Mouse (Mus musculus): ENCODE results near the gene Flnb. TPM values are rescaled to one million over a fixed set of nuclear protein-coding genes. Genes with fewer than 3 reads are reported as not detected.
A peak's percentile ranks its signal among the peaks of the same experiment; 100 is the strongest.

Gene Flnb
- polyA plus RNA-seq (2014; fragmentation: Nextera tagmentation; extraction: Ambion mirVana), result 7.0 and 9.0 TPM in 2 replicates

- Histone ChIP-seq H3K4me2 (ENCODE audit: low read depth, low read length) (peak within 1 kb of the TSS; percentile 93), H3K9ac (replicated peaks; ENCODE audit: low read depth, low read length) (peak within 1 kb of the TSS; percentile 80), H3K36me3 (ENCODE audit: control insufficient read depth, insufficient read depth, low read length) (no peaks in the 10 kb centered on the region), H3K27me3 (ENCODE audit: control insufficient read depth, insufficient read depth, low read length) (peaks cover 2% of the 10 kb centered on the region; the same call in 1 of the 2 replicates), H3K9me3 (ENCODE audit: control insufficient read depth, low read length) (no peaks in the 10 kb centered on the region), H3K4me3 (ENCODE audit: low read depth, low read length) (peak within 1 kb of the TSS; percentile 83), H3K27ac (ENCODE audit: low read depth, low read length) (peak within 1 kb of the TSS; percentile 75), H3K4me1 (ENCODE audit: control insufficient read depth, insufficient read depth, low read length) (peaks cover 28% of the 10 kb centered on the region)
- ATAC-seq (ENCODE audit: low read depth), result peak; percentile 97
- under 1% methylated on average over 49 of the region's 49 CpGs for WGBS
Measured at GRCm38 (mm10) chr14:7817770-7818462, at the start of gene Flnb. Gene Flnb (plus strand): TSS chr14:7817957.

DNA sequence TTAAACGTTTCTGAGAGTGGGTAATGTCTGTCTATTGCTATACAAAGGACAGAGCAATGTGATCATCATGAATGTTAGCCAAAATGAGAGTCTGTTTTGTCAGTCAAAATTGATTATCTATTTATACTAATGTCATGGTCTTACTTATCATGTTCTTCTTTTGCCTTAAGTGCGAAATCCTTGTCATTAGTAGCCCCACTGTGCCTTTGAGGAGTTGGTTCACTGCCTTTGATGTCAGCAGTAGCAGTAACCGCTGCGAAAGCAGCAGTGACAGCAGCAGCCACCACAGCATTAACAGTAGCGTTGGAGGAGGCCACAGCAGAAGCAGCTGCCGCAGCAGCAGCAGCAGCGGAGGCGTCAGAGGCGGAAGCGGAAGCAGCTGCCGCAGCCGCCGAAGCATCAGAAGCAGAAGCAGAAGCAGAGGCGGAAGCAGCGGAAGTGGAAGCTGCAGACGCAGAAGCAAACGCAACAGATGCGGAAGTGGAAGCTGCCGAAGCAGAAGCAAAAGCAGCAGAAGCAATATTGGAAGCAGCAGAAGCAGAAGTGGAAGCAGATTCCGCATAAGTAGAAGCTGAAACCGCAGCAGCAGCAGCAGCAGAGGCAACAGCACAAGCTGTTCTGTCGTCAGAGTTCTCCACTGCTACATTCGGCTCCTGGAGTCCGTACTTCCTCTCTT lies 43.9 kb upstream of the Flnb start:
- Histone ChIP-seq H3K36me3 (ENCODE audit: control insufficient read depth, insufficient read depth, low read length) (no peaks in the 10 kb centered on the region), H3K4me3 (ENCODE audit: low read depth, low read length) (peak overlapping the region; percentile 32), H3K4me1 (ENCODE audit: control insufficient read depth, insufficient read depth, low read length) (no peaks in the 10 kb centered on the region), H3K4me2 (ENCODE audit: low read depth, low read length) (peak overlapping the region; percentile 35), H3K9ac (replicated peaks; ENCODE audit: low read depth, low read length) (peak overlapping the region; percentile 8; the same call in 1 of the 2 replicates), H3K27ac (ENCODE audit: low read depth, low read length) (peak overlapping the region; percentile 40; the same call in 1 of the 2 replicates), H3K9me3 (ENCODE audit: control insufficient read depth, low read length) (no peaks in the 10 kb centered on the region), H3K27me3 (ENCODE audit: control insufficient read depth, insufficient read depth, low read length) (no peaks in the 10 kb centered on the region)
- ATAC-seq (ENCODE audit: low read depth), result peak; percentile 91
- 41% methylated on average over 24 of the region's 24 CpGs for WGBS

GRCm38 (mm10) chr14:7786073-7786472 lies 31.7 kb upstream of the Flnb start:
- Histone ChIP-seq H3K4me2 (ENCODE audit: low read depth, low read length) (no peak overlapping the region), H3K4me1 (ENCODE audit: control insufficient read depth, insufficient read depth, low read length) (no peaks in the 10 kb centered on the region; the same call in 1 of the 2 replicates), H3K36me3 (ENCODE audit: control insufficient read depth, insufficient read depth, low read length) (no peaks in the 10 kb centered on the region), H3K27ac (ENCODE audit: low read depth, low read length) (no peak overlapping the region), H3K9me3 (ENCODE audit: control insufficient read depth, low read length) (no peaks in the 10 kb centered on the region), H3K27me3 (ENCODE audit: control insufficient read depth, insufficient read depth, low read length) (no peaks in the 10 kb centered on the region), H3K9ac (replicated peaks; ENCODE audit: low read depth, low read length) (no peak overlapping the region), H3K4me3 (ENCODE audit: low read depth, low read length) (no peak overlapping the region)
- 38% methylated on average over 13 of the region's 13 CpGs for WGBS
- ATAC-seq (ENCODE audit: low read depth), result no peak

GRCm38 (mm10) chr14:7789266-7790030 lies 28.3 kb upstream of the Flnb start:
- no peak for ATAC-seq (ENCODE audit: low read depth)
- Histone ChIP-seq H3K4me1 (ENCODE audit: control insufficient read depth, insufficient read depth, low read length) (peaks cover 8% of the 10 kb centered on the region; the same call in 1 of the 2 replicates), H3K4me2 (ENCODE audit: low read depth, low read length) (no peak overlapping the region), H3K4me3 (ENCODE audit: low read depth, low read length) (no peak overlapping the region), H3K27me3 (ENCODE audit: control insufficient read depth, insufficient read depth, low read length) (no peaks in the 10 kb centered on the region), H3K36me3 (ENCODE audit: control insufficient read depth, insufficient read depth, low read length) (no peaks in the 10 kb centered on the region), H3K9ac (replicated peaks; ENCODE audit: low read depth, low read length) (no peak overlapping the region), H3K9me3 (ENCODE audit: control insufficient read depth, low read length) (no peaks in the 10 kb centered on the region), H3K27ac (ENCODE audit: low read depth, low read length) (no peak overlapping the region)
- WGBS, result 78% methylated on average over 7 of the region's 7 CpGs

- H3K27ac ChIP-seq (ENCODE audit: low read depth, low read length), result no peak overlapping the region
- 14% methylated on average over 19 of the region's 19 CpGs for WGBS
Measured at GRCm38 (mm10) chr14:7791061-7791531, 26.7 kb upstream of the Flnb start.

GRCm38 (mm10) chr14:7791532-7792159 lies 26.1 kb upstream of the Flnb start, which contains the start of gene Gm26661:
Gene Gm26661 (plus strand): TSS chr14:7791587.
- Histone ChIP-seq H3K27me3 (ENCODE audit: control insufficient read depth, insufficient read depth, low read length) (no peaks in the 10 kb centered on the region), H3K4me1 (ENCODE audit: control insufficient read depth, insufficient read depth, low read length) (peaks cover 8% of the 10 kb centered on the region; the same call in 1 of the 2 replicates), H3K4me3 (ENCODE audit: low read depth, low read length) (peak within 1 kb of the TSS; percentile 34), H3K36me3 (ENCODE audit: control insufficient read depth, insufficient read depth, low read length) (no peaks in the 10 kb centered on the region), H3K9ac (replicated peaks; ENCODE audit: low read depth, low read length) (peak within 1 kb of the TSS; percentile 39), H3K27ac (ENCODE audit: low read depth, low read length) (no peak within 1 kb of the TSS), H3K9me3 (ENCODE audit: control insufficient read depth, low read length) (no peaks in the 10 kb centered on the region), H3K4me2 (ENCODE audit: low read depth, low read length) (peak within 1 kb of the TSS; percentile 76)
- ATAC-seq (ENCODE audit: low read depth), result peak; percentile 89
- WGBS, result 3% methylated on average over 30 of the region's 30 CpGs

More at GRCm38 (mm10) chr14:7791061-7791531, 26.7 kb upstream of the Flnb start:
- no peak for ATAC-seq (ENCODE audit: low read depth)
- Histone ChIP-seq H3K4me3 (ENCODE audit: low read depth, low read length) (peak overlapping the region; percentile 34), H3K27me3 (ENCODE audit: control insufficient read depth, insufficient read depth, low read length) (no peaks in the 10 kb centered on the region), H3K9me3 (ENCODE audit: control insufficient read depth, low read length) (no peaks in the 10 kb centered on the region), H3K4me1 (ENCODE audit: control insufficient read depth, insufficient read depth, low read length) (peaks cover 8% of the 10 kb centered on the region; the same call in 1 of the 2 replicates), H3K36me3 (ENCODE audit: control insufficient read depth, insufficient read depth, low read length) (no peaks in the 10 kb centered on the region), H3K9ac (replicated peaks; ENCODE audit: low read depth, low read length) (peak overlapping the region; percentile 39), H3K4me2 (ENCODE audit: low read depth, low read length) (peak overlapping the region; percentile 76)

DNA sequence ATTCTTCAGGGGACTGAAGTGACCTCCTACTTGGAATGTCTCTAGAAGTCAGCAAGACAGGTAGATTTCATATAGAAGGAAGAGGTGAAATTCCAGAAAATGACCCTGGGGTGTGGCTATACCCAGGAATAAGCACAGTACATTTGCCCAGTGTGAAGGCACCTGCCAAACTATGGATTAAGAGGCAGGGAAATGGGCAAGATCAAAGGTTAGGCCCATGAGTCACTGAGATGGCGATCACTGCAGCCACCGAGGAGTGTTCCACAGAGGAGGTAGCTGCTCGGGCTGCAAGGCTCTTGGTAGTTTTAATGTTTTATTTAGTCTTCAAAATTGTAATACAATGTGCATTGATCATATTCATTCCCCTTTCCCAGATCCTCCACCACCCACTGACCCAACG lies 21.8 kb upstream of the Flnb start:
- 89% methylated on average over 4 of the region's 4 CpGs for WGBS
- Histone ChIP-seq H3K36me3 (ENCODE audit: control insufficient read depth, insufficient read depth, low read length) (no peaks in the 10 kb centered on the region), H3K27ac (ENCODE audit: low read depth, low read length) (no peak overlapping the region), H3K27me3 (ENCODE audit: control insufficient read depth, insufficient read depth, low read length) (no peaks in the 10 kb centered on the region), H3K4me3 (ENCODE audit: low read depth, low read length) (no peak overlapping the region), H3K4me1 (ENCODE audit: control insufficient read depth, insufficient read depth, low read length) (peaks cover 8% of the 10 kb centered on the region; the same call in 1 of the 2 replicates), H3K9ac (replicated peaks; ENCODE audit: low read depth, low read length) (no peak overlapping the region), H3K4me2 (ENCODE audit: low read depth, low read length) (no peak overlapping the region), H3K9me3 (ENCODE audit: control insufficient read depth, low read length) (no peaks in the 10 kb centered on the region)
- no peak for ATAC-seq (ENCODE audit: low read depth)

- Histone ChIP-seq H3K4me2 (ENCODE audit: low read depth, low read length) (no peak overlapping the region), H3K36me3 (ENCODE audit: control insufficient read depth, insufficient read depth, low read length) (no peaks in the 10 kb centered on the region), H3K9me3 (ENCODE audit: control insufficient read depth, low read length) (no peaks in the 10 kb centered on the region), H3K9ac (replicated peaks; ENCODE audit: low read depth, low read length) (no peak overlapping the region), H3K4me3 (ENCODE audit: low read depth, low read length) (no peak overlapping the region), H3K27ac (ENCODE audit: low read depth, low read length) (no peak overlapping the region), H3K27me3 (ENCODE audit: control insufficient read depth, insufficient read depth, low read length) (no peaks in the 10 kb centered on the region), H3K4me1 (ENCODE audit: control insufficient read depth, insufficient read depth, low read length) (no peaks in the 10 kb centered on the region)
- ATAC-seq (ENCODE audit: low read depth), result no peak
Measured at GRCm38 (mm10) chr14:7800611-7801010, 17.1 kb upstream of the Flnb start.

All from neural tube, embryonic 14.5 days (tissue).